Mouse (Mus musculus) right cerebral cortex, postnatal 14 days (tissue): ENCODE data around the gene Cygb.
"Not testable (repeated sequence)": the region's sequence is repeated elsewhere in the genome, so short reads cannot be mapped to it uniquely, and the experiment has no call there.

ENCODE experiments used
- DNase-seq: peaks from one replicate; pipeline ENCODE4 v3.0.0; 2022

The Cygb gene

DNA sequence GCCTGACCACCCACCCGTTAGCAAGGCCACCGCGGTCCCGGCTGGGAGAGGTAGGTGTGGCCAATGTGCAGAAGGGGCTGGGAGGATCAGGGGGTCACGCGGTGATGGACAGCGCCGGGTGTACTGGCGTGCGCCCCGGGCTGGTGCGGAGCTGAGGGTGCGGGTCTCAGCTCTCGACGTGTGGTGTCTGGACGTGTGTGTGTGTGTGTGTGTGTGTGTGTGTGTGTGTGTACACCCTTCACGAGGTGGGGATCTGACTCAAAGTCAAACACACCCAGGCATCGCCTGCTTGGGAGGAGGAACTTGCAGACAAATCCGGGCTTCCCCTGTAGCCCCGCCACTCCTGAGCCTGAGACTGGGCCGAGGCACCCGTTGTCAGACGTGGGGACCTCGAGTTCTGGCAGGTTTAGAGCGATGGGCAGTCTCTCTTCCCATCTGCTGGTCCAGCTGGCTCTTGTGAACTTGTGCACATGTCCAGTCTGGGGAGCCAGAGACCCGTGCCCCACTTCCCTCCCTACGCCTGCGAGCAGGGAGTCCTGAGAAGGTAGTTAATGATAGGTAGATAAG is at the start of gene Cygb:
TSS of gene Cygb (minus strand) at position 59 of the 567 bp plus-strand sequence.
- no peak for DNase-seq

DNA sequence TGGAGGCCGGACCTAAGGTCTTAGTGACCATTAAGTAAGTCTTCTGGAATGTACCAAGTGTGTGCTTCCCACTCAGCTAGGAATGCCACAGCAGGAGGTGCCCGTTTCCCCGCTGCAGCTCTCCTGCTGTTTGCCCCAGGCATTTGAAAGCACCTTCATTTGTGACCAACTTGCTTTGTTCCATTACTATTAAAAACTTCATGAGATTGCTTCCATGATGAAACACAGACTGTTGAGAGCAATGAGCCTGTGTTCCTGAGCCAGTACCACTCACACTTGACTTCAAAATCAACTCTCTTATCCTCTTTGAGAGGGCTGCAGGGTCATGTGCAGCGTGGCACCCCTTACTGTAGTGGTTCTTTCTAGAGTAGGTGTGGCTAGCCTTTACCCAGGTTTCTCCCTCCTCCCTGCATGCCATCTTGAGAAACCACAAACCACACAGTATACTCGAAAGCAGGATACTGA is 47.3 kb upstream of the Cygb start:
- DNase-seq: no peak

DNA sequence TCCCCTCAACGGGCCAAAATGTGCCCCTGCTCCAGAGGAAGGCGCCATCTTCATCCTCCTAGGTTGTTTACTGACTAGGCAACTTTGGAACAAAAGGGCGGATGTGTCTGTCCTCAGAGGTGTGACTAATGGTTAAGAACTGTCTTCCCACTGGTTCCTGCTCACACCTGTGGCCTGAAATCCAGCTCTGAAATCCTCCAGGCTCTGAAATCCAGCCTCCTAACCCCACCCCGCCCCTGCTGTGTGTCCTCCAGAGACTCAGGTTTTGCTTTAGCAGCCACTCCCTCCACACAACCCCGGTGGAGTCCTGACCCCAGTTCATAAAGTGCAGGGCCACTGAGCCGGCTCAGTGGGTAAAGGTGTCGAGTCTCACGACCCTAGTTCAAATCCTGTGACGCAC is 43.4 kb upstream of the Cygb start:
- no peak for DNase-seq

DNA sequence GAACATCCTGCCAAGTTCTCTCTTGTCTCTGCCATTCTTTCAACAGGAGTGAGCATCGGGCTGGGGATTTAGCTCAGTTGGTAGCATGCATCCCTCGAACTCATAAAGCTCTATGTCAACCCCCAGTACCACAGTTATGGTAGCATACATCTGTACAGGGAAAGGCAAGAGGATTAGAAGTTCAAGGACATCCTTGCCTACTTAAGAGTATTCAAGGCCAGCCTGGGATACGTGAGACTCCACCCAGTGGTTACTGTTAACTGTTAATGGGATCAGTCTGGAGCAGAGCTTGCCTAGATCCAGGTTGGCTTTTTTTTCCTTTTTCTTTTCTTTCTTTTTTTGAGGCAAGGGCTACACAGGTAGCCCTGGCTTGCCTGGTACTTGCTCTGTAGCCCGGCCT is 42.3 kb upstream of the Cygb start:
- no peak for DNase-seq

DNA sequence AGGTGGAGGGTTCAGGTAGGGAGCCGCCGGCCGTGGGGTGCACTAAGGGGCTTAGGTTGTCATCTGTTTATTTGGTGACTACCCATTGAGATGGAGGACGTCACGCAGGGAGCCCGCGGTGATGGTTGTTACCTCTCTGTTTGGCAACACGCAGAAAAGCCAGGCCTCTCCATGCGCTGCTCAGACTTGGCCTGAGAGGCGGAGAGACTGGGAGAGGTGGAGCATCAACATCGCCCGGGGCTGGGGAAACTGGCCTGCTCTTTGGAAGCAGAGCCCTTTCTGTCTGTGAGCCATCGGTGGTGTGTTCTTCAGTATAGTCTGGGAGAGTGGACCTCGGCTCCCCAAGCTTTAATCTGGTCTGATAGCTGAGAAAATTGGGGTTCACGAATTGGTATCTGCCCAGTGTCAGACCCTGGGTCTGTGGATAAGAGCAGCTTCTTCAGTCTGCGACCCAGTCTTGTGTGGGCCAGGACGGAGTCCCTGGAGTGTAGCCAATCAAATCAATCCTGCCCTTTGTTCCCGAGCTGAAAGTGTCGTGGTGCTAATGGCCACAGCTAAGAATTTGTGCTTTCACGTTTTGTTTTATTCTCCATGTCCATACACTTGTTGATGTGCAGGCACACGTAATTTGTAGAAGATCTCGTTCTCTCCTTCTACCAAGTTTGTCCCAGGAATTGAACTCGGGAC is 41.2 kb upstream of the Cygb start:
- DNase-seq: no peak

DNA sequence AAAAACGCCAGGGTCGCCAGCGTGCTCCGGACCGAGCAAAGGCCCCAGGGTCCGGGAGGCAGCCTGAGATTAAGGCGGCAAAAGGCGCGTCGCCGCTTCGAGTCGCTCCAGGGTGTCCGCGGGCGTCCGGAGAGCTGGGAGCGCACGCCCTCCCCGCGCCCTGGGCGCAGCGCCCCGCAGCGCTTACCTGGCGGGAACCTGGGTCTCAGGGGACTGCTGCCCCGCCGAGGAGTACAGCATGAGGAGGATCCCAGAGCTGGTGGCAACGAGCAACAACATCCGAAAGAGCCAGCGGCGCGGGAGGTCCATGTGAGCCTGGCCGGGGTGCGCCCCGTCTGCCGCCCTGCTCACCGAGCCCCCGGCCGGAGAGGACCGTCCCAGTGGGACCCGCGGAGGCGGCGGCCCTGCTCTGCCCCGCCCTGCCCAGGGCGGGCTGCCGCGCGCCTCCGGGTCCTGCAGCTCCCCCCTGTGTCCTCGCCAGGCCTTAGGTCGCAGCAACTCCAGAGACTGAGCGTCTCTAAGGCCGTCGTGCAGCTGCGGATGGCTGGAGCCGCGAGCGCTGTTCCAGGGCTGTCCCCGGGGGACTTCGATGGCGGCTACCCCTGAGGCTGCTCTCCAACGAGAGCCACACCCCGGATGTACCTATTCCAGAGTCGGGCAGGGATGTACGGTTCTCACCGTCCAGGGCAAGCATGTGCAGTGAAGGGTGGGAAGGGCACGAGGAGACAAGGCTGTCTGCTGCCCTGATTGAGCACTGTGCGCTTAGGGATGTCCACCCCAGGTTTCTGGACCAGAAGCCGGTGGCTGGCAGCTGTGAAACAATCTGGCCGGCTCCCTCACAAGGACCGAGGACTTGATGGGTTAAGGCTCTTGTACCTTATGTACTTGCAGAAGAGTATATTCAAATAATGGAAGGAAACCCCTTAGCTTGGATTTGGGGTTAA is 40.4 kb upstream of the Cygb start:
- DNase-seq: no peak

DNA sequence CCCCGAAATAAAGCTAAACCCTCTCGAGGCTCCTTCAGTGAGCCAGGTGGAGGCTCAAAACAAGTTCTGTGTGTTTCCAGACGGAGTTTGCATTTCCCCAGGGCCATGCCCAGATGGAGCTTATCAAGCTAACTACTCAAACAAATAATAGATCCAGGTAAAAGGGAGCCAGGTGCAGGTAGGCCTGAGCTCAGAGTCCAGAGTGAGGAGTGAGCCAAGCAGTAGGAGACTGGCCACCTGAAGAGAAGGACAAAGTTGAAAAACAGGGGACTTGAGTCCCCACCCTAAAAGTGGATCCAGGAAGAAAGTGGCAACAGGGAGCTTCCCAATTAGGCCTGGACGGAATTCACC is 39.8 kb upstream of the Cygb start:
- DNase-seq: no peak

DNA sequence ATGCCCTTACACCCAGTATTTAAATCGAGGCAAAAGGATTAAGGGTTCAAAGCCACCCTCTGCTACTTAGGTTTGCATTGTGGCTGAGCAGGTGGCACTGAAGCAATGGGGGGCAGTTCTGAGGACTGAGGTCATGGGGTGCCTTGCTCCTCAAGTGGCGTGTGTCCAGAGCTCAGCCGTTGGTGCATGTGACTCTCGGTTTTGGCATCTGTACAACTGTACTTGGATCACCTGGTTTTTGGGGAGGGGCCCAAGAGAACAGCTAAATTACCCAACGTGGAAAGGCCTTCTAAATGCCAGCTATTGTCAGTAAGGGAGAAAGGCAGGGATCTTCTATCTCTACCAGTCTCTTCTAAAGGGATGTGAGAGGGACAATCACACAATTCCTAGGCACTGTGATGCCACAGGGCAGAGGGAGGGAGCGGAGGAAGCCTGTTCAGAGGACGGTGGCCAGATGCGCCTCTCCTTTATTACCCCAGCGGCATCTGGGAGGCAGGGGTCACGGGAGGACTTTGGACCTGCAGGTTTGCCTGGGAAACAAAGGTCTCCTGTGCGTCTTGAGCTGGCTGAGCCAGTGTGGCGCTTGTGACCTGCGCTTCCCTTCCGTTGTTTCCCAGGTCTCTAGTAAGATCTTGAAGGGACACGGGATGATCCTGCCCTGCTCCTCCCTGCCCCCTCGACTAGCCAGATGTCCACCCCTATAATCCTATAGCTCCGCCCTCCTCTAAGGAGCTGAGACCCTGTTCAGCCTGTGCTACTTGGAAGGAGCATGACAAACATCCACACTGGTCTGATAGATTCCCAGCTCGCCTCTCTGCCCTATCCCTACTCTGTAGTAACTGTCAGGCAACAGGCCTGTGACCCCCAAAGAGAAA is 36.8 kb upstream of the Cygb start:
- no peak for DNase-seq

DNA sequence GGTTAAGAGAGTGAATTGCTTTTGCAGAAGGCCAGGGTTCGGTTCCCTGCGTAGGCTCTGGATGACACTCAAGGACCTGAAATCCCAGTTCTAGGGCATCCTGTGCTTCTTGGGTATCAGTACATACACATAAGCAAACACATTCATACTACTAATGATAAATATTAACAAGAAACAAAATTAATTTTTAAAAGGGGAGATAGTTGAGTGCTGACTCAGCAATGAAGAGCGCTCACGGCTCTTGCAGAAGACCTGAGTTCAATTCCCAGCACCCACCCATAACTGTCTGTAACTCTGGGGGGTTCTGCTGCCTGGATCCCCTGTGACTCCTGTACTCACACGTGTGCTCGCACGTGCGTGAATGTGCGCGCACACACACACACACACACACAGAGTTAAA is 35.5 kb upstream of the Cygb start:
- DNase-seq: no peak

DNA sequence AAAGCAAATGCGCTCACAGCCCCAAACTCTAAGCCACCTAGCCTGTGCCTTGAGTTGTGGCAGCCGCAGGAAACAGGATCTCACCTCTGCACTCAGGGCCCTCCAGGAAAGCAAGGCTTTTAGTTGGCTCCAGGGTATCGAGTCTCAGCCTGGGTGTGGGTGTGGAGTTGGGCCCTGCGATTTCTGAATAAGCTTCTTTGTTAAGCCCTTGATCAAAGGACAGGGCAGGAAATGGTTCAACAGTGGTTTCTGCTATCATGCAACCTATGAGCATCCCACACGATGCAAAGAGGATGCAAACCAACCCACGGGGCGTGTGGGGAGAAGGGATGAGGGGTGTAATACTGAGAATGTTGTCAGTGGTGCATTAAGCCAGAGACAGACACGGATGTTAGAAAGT is 33.8 kb upstream of the Cygb start:
- DNase-seq: no peak

DNA sequence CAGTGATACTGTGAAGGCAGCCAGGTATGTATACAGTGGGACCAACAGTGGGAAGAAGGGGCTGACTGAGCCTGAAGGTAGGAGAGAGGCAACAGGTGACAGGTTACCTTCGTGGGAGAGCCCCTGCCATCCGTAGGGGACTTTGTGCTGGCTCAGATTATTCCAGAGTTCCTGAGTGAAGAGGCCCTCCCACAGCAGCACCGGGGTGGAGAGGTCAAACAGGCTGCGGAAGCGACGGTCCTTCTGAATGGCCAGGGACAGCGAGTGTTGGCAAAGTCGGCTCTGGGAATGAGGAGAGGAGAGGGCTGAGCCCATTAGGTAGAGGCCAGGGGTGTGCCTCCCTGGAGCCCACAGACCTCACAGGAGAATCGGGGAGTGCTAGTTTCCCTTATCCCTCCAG is 31.6 kb upstream of the Cygb start:
- no peak for DNase-seq

DNA sequence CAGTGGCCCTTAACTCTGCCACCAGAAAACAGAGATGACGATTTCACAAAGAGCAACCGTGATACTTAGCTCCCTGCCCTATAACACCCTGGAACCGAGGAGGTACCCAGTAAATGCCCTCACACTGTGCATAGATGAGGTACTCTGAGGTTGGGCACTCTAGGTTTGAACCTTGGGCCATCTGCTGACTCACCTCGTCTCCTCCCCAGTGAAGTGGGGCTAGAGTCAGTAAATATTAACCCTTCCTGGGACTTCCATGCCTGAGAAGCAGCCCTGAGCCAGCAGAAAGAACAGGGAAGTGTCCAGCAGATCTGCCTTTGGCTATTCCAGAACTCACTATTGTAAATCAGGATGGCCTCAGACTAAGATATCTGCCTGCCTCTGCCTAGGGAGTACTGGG is 29.7 kb upstream of the Cygb start:
- no peak for DNase-seq

DNA sequence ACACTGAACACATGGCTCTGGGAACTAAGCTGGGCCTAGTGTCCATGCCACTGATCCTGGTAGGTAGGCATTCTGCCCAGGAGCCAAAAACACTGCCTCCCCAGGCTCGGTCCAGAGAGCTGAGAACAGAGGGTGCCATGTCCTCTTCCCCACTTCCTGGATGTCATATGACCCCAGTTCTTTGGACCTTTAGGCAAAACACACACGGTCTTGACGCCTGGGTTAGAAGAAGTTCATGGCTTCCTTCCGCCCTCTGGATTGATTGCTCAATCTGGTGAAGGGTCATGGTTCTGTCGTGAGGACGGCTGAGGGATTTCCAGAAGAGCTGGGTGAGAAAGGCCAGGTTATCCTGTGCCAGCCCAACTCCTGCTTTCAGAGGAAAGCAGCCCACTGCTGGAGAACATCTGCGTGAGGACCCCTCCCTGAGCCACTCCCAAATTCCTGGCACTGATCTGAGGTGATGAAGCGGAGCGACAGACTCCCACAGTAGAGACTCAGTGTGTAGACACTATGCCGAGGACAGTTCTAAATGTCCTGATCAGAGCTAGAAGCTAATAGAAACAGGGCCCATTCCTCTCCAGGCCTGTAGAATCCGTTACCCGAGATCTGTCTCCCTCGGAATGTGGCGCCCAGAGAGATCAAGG is 28.5 kb upstream of the Cygb start:
- no peak for DNase-seq

DNA sequence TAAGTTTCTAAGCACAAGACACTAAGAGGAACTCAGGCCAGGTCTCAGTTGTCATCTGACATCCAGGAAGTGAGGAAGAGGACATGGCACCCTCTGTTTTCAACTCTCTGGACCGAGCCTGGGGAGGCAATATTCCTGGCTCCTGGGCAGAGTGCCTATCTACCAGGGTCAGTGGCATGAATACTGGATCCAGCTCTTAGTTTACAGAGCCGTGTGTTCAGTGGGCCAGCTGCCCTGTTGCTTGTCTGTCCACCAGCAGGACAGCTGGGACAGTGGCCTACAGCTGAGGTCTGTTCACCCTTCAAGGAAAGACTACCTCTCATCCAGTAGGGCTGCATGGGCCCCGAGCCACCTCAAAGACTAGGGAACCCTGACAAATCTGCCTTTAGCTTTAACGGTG is 27.0 kb upstream of the Cygb start:
- no peak for DNase-seq

DNA sequence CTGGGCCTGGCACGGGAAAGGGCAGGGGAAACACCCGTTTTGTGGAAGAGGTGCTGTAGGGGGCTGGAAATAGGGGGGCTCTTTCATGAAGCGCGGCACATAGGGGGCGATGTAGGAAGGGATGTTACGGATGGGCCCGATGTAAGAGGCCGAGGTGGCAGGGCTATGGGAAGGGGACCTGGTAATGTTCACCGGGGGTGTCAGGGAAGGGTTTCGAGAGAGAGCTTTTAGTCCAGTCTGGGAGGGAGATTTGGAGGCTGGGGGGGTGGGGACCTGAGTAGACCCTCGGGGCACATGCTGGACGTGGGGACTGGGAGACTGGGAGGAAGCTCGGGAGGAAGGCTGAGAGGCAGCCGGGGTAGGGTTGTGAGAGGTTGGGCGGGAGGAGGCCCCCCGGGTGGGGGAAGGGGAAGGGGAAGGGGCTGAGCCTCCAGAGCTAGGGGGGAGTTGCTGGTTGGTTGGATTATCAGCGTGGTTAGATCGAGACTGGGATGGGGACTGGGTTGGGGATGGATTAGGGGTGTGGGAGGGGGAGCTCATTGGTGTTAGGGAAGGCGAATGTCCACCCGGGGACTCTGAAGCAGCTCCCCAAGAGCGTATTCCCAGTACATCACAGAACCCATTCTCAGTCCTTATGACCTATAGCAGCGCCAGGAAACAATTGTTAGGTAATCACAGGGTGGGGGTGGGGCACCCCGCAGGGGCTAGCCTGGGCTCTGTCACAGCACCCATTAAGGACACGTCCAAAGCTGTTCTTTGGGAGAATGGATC is 26.4 kb upstream of the Cygb start:
- no peak for DNase-seq

DNA sequence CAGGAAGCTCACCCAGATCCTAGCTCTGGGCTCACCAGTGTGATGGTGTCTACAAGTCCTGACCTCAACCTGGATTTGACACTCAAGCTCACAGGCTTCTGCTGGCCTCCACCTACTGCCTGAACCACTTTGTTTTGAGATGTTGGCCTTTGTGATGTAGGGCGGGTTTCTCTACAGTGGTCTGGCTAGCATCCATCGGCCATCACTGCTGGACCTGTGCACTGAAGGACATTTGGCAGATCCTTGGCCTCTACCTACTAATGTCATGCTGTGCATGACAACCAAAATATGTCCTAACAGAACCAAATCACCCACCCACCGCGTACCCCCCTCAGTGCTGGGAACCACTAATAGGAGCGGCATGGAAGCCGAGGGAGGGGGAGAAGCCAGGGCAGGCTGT is 25.0 kb upstream of the Cygb start:
- DNase-seq: no peak

DNA sequence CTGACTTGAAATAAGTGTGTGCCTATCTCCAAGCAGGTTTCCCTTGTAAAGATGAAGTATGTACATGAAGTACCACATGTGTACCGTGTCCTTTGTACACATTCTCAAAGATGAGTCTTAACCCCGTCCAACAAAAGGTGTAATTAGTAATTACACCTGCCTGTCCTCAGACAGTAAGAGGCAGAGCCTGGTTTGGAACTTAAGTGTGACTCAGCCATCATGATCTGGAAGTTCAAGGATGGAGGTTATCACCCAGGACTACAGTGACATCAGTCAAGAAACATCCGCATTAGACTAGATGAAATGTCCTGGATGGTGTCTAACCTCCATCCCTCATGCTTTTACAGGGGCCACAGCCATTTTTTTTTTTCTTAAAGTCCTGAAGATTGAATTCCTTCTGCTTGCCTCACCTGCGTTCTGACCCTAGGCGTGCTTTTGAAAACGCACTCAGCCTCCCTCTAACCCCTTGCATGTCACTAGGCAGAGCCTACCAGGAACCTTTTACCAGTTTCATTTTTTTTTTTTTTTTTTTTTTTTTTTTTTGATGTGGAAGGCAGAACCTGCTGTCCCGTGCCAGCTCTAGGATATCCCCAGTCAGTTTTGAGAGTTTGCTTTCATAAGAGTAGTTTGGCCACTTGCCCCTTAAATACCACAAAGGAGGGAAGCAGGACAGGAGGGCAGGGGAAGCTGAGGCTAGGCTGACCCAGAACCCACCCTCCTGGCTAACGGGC is 23.8 kb upstream of the Cygb start:
- DNase-seq: no peak

DNA sequence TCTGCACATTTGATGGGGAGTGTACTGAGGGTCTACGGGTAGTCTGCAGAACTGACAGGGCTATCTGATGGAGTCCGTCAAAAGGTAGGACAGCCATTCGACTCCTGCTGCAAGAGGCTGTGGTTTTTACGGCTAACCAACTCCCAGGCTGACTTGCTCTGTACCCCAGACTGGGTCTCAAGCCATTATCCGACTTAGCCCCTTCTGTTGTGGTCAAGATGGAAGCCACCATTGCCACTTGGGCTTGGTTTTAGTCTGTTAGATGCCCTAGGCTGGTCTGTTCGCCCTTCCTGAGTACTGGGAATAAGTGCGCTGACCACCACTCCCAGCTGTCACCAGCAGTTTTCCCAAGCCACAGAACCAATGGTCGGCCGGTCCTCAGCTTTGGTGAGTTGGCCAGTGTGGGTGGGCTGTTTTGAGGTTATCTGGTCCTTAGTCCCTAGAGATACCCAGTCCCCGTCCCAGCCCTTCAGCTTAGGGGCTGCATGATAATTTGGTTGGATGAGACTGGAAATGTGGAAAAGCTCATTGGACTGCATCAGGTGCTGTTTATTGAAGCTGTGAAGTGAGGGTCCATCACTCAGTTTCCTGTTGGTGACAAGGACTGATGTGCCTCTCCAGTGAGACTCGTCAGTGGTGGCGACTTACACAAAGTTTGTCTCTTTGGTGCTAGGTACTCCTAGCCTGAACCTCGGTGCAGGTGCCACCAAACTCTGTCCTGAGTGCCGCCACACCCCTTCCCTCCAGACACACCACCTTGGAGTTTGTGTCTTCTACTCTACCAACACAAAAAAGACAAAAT is 22.3 kb upstream of the Cygb start:
- DNase-seq: no peak

DNA sequence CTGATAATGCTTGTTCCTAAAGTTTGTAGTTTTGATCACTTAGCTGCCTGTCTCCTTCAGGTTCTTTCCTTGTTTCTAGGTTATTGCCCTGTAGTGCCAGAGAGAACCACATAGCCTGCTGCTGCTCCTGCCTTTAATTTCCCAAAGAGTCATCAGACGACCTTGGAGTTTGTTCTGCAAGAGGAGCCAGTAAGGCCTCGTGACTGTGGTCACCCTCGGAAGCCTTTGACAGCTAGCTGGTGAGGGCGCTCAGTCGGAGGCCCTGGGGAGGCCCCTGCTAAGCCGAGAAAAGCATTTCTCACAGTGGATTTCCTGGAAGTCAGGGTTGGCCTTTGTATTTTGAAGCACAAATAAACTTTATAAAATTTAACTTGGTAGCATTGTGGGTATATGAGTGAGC is 21.3 kb upstream of the Cygb start:
- DNase-seq: not testable (repeated sequence)
